Mouse (Mus musculus) myocyte (in vitro differentiated cells): ENCODE data around the gene Fto. TPM values are rescaled to one million over a fixed set of nuclear protein-coding genes. Genes with fewer than 3 reads are reported as not detected.

ENCODE experiments used
- H3K27me3 ChIP-seq: one replicate; pipeline ENCODE4 v1.6.1; 2011; ENCODE audit not compliant: control insufficient read depth, insufficient read depth, insufficient read length
- H3K36me3 ChIP-seq: one replicate; pipeline ENCODE4 v1.6.1; 2011; ENCODE audit not compliant: control insufficient read depth, insufficient read depth
- H3K4me2 ChIP-seq: one replicate; pipeline ENCODE4 v1.6.1; 2011; ENCODE audit warnings: low read depth, control low read depth
- H3K4me3 ChIP-seq: one replicate; pipeline ENCODE4 v1.5.1; 2011; ENCODE audit warnings: mild to moderate bottlenecking, control low read depth, moderate library complexity
- H3K79me2 ChIP-seq: one replicate; pipeline ENCODE4 v1.6.1; 2011; ENCODE audit not compliant: control insufficient read depth, insufficient read depth
- H3ac ChIP-seq: one replicate; pipeline ENCODE4 v1.6.1; 2011; ENCODE audit not compliant: control insufficient read depth, insufficient read length
- CEBPB ChIP-seq: IDR thresholded peaks from 2 replicates; pipeline ENCODE4 v1.6.1; 2011; ENCODE audit warnings: mild to moderate bottlenecking, moderate library complexity; ENCODE audit not compliant: poor library complexity, insufficient read depth, severe bottlenecking
- E2F4 ChIP-seq: IDR thresholded peaks from one replicate; pipeline ENCODE4 v1.6.1; 2011; ENCODE audit warnings: mild to moderate bottlenecking, control low read depth, moderate library complexity; ENCODE audit not compliant: insufficient read depth
- MAX ChIP-seq: IDR thresholded peaks from one replicate; pipeline ENCODE4 v1.6.1; 2011; ENCODE audit warnings: low read depth, mild to moderate bottlenecking, control low read depth
- MYOD1 ChIP-seq, 3 experiments: IDR thresholded peaks; one replicate each; pipeline ENCODE4 v1.6.1; 2011; ENCODE audit warnings: control low read depth in 2 of 3, low read depth in 2 of 3, mild to moderate bottlenecking in 2 of 3, moderate library complexity in 1 of 3; ENCODE audit not compliant: insufficient read length in 2 of 3, control insufficient read depth in 1 of 3
- MYOG ChIP-seq, 3 experiments: IDR thresholded peaks; one replicate each; pipeline ENCODE4 v1.6.1; 2011; ENCODE audit warnings: control low read depth in 2 of 3, low read depth in 2 of 3, mild to moderate bottlenecking in 2 of 3; ENCODE audit not compliant: insufficient read length in 2 of 3, control insufficient read depth in 1 of 3, insufficient read depth in 1 of 3
- POLR2A ChIP-seq: IDR thresholded peaks from one replicate; pipeline ENCODE4 v1.6.1; 2011; ENCODE audit warnings: low read depth, mild to moderate bottlenecking, control low read depth, moderate library complexity; ENCODE audit not compliant: insufficient read length
- POLR2AphosphoS2 ChIP-seq: IDR thresholded peaks from one replicate; pipeline ENCODE4 v1.6.1; 2011; ENCODE audit warnings: low read depth, control low read depth; ENCODE audit not compliant: insufficient read length
- REST ChIP-seq: IDR thresholded peaks from one replicate; pipeline ENCODE4 v1.6.1; 2011; ENCODE audit warnings: mild to moderate bottlenecking, control low read depth, moderate library complexity; ENCODE audit not compliant: insufficient read depth, insufficient read length
- SRF ChIP-seq: IDR thresholded peaks from one replicate; pipeline ENCODE4 v1.6.1; 2011; ENCODE audit warnings: low read depth; ENCODE audit not compliant: control insufficient read depth, insufficient read length
- TCF12 ChIP-seq: IDR thresholded peaks from one replicate; pipeline ENCODE4 v1.6.1; 2011; ENCODE audit warnings: mild to moderate bottlenecking, control low read depth; ENCODE audit not compliant: poor library complexity, insufficient read depth, severe bottlenecking
- TCF3 ChIP-seq: IDR thresholded peaks from one replicate; pipeline ENCODE4 v1.6.1; 2011; ENCODE audit warnings: low read depth, control low read depth; ENCODE audit not compliant: insufficient read length
- USF1 ChIP-seq: IDR thresholded peaks from one replicate; pipeline ENCODE4 v1.6.1; 2011; ENCODE audit warnings: low read depth, mild to moderate bottlenecking, control low read depth, moderate library complexity
- polyA plus RNA-seq: library from polyadenylated mRNA; unstranded; fragments of >200 nt; fragmentation: generic; extraction: Trizol; gene quantifications from one replicate; pipeline ENCODE4 v1.2.1, GENCODE M21; 2012; ENCODE audit warnings: missing spikeins

The Fto gene
- polyA plus RNA-seq, 1 experiment: 74.1 TPM

DNA sequence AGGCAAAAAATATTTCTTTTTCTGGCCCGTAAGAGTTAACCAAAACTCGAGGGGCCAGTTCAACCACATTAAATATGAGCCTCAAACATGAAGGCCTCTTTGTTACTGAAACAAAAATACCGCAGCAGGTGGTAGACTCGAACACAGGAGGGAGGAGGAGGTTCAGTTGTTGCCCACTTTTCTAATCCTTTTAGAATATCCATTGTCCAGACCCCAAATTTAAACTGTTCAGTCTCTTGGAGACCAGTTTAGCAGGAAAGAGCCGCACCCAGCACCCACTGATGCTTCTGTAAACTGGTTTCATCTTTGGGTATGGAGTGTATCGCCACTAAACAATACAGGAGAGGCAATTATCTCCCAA lies 196.6 kb downstream of the Fto start:
- Histone ChIP-seq H3K4me3 (no peak overlapping the region), H3K79me2 (no peaks in the 10 kb centered on the region), H3K27me3 (no peaks in the 10 kb centered on the region), H3ac (no peak overlapping the region), H3K36me3 (no peaks in the 10 kb centered on the region), H3K4me2 (peak overlapping the region; percentile 50)
- TF ChIP-seq TCF3 (no peak), MYOD1 (IDR thresholded peaks at IDR 0.05; ENCODE audit: control insufficient read depth in 1 of 3, insufficient read length in 2 of 3, low read depth in 2 of 3) (peak in 2 of 3 experiments; percentile 30 to 34)

DNA sequence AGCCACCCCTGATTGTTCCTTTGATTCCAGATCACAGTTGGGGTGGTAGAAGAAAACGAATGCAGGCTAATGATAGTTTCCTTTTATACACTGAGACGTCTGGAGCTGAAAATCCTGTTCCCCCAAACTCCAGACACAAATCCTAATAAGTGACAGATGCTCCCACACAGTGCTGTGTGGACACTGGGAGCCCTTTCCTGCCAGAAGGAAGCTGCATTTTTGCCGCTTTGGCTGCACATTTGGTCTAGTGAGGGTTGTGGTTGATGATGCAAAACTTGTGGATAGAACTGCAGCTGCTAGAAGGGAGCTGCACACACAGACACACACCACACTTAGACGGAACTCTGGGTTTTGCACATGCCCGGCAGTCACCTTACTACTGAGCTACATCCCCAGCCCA lies 197.4 kb downstream of the Fto start:
- no peak overlapping the region for H3ac ChIP-seq
- H3K79me2 ChIP-seq: no peaks in the 10 kb centered on the region
- peak overlapping the region; percentile 50 for H3K4me2 ChIP-seq
- no peak overlapping the region for H3K4me3 ChIP-seq
- H3K36me3 ChIP-seq: no peaks in the 10 kb centered on the region
- no peaks in the 10 kb centered on the region for H3K27me3 ChIP-seq
- TF ChIP-seq MYOD1 (IDR thresholded peaks at IDR 0.05; ENCODE audit: control insufficient read depth in 1 of 3, insufficient read length in 2 of 3, low read depth in 2 of 3) (peak in 2 of 3 experiments; percentile 82 to 89), TCF12 (peak; percentile 54), MYOG (IDR thresholded peaks at IDR 0.05; ENCODE audit: control insufficient read depth in 1 of 3, insufficient read depth in 1 of 3, insufficient read length in 2 of 3, low read depth in 2 of 3) (peak in 2 of 3 experiments; percentile 61 to 96), CEBPB (peak; percentile 71; the same call in 1 of the 2 replicates), SRF (no peak), USF1 (no peak), TCF3 (peak; percentile 35)

GRCm38 (mm10) chr8:91511943-91512342 lies 198.6 kb downstream of the Fto start:
- Histone ChIP-seq H3ac (no peak overlapping the region), H3K79me2 (no peaks in the 10 kb centered on the region), H3K27me3 (no peaks in the 10 kb centered on the region), H3K4me3 (no peak overlapping the region), H3K36me3 (no peaks in the 10 kb centered on the region), H3K4me2 (no peak overlapping the region)
- TF ChIP-seq TCF3 (no peak), SRF (no peak), MYOD1 (IDR thresholded peaks at IDR 0.05; ENCODE audit: control insufficient read depth in 1 of 3, insufficient read length in 2 of 3, low read depth in 2 of 3) (no peak), POLR2AphosphoS2 (no peak), USF1 (no peak), CEBPB (no peak), MYOG (IDR thresholded peaks at IDR 0.05; ENCODE audit: control insufficient read depth in 1 of 3, insufficient read depth in 1 of 3, insufficient read length in 2 of 3, low read depth in 2 of 3) (no peak), MAX (no peak), REST (no peak), E2F4 (no peak), TCF12 (no peak), POLR2A (no peak)

DNA sequence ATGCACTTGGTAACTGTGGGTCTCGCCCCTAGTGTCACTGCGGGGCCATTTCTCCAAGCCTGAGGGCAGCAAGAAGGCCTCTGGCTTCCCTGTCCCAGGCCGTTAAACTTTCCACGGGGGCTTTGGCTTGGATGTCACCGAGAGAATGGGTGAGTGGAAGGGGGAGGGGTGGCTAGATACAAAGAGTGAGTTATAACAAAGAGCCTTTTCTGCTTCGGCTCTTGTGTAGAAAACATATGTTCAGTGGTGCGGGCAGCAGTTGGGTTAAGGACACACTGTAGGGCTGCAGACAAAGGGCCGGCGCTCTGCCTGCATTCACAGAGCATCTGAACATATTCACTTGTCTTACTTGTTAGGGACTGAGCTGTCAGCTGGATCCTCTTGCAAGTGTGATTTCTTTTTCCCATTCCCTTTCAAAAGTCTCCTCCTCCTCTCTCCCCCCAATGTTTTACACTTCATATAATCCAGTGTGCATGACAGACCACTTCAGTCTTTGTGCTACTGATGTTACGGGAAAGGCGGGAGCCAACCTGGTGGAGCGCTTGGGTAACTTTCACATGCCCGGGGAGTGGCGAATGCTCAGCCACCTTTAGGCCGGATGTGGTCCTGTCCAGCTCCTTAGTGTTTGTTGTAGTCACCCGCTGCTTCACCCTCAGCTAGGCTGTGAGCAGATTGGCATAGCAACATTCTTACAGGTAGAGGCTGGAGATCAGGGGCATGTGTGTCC lies 201.6 kb downstream of the Fto start:
- TF ChIP-seq CEBPB: no peak
- TF ChIP-seq TCF3: no peak
- no peak for TF ChIP-seq MYOG (IDR thresholded peaks at IDR 0.05; ENCODE audit: control insufficient read depth in 1 of 3, insufficient read depth in 1 of 3, insufficient read length in 2 of 3, low read depth in 2 of 3)
- TF ChIP-seq MYOD1 (IDR thresholded peaks at IDR 0.05; ENCODE audit: control insufficient read depth in 1 of 3, insufficient read length in 2 of 3, low read depth in 2 of 3): no peak
- no peak for TF ChIP-seq TCF12
- no peak for TF ChIP-seq POLR2AphosphoS2
- no peak for TF ChIP-seq USF1
- TF ChIP-seq REST: no peak
- TF ChIP-seq SRF: no peak
- TF ChIP-seq POLR2A: no peak
- no peak for TF ChIP-seq MAX
- TF ChIP-seq E2F4: no peak
- Histone ChIP-seq H3K36me3 (no peaks in the 10 kb centered on the region), H3K27me3 (no peaks in the 10 kb centered on the region), H3K4me2 (no peak overlapping the region), H3ac (no peak overlapping the region), H3K79me2 (no peaks in the 10 kb centered on the region), H3K4me3 (no peak overlapping the region)

- Histone ChIP-seq H3K27me3 (no peaks in the 10 kb centered on the region), H3K79me2 (no peaks in the 10 kb centered on the region), H3K4me3 (no peak overlapping the region), H3ac (no peak overlapping the region), H3K4me2 (no peak overlapping the region), H3K36me3 (no peaks in the 10 kb centered on the region)
- TF ChIP-seq TCF12 (no peak), TCF3 (no peak), MAX (no peak), USF1 (no peak), SRF (no peak), POLR2AphosphoS2 (no peak), CEBPB (no peak), REST (no peak), MYOD1 (IDR thresholded peaks at IDR 0.05; ENCODE audit: control insufficient read depth in 1 of 3, insufficient read length in 2 of 3, low read depth in 2 of 3) (no peak), POLR2A (no peak), MYOG (IDR thresholded peaks at IDR 0.05; ENCODE audit: control insufficient read depth in 1 of 3, insufficient read depth in 1 of 3, insufficient read length in 2 of 3, low read depth in 2 of 3) (no peak), E2F4 (no peak)
These were observed 203.1 kb downstream of the Fto start for GRCm38 (mm10) chr8:91516422-91516821.
